Mouse (Mus musculus): ENCODE measurements around the gene Inf2. TPM values are rescaled to one million over a fixed set of nuclear protein-coding genes. Genes with fewer than 3 reads are reported as not detected.

Inf2 gene
- total and polyA plus RNA-seq, 3 experiments: 13.9 to 131 (median 36.6) TPM

GRCm38 (mm10) chr12:112618981-112619685, 30.5 kb downstream of the Inf2 start:
- Histone ChIP-seq H3K79me2 (replicated peaks; ENCODE audit: control insufficient read depth, extremely low read depth, insufficient read depth, poor library complexity, severe bottlenecking) (no peaks in the 10 kb centered on the region), H3K4me3 (replicated peaks in 1 of 3; ENCODE audit: low read depth in 2 of 3, low read length in 2 of 3, poor library complexity in 1 of 3) (peak overlapping the region; percentile 39 to 64 (median 61)), H3K27me3 (replicated peaks) (no peaks in the 10 kb centered on the region), H3K4me2 (ENCODE audit: insufficient read depth, low read depth, poor library complexity, severe bottlenecking) (peak overlapping the region; percentile 64), H3K36me3 (replicated peaks in 1 of 2; ENCODE audit: control insufficient read depth in 1 of 2, insufficient read depth in 1 of 2, low read length in 1 of 2) (peaks cover 10 to 22% of the 10 kb centered on the region in 2 experiments), H3K9me3 (replicated peaks; ENCODE audit: low read length) (no peaks in the 10 kb centered on the region), H3K9ac (ENCODE audit: insufficient read depth, low read depth) (peak overlapping the region; percentile 50), H3K27ac (ENCODE audit: insufficient read depth, low read depth) (peak overlapping the region; percentile 48), H3K4me1 (ENCODE audit: control insufficient read depth in 1 of 2, insufficient read depth in 2 of 2) (peaks cover 40 to 94% of the 10 kb centered on the region in 2 experiments)
- in situ Hi-C loops (cut with MboI; ENCODE audit: low pct_ligation_motif_present, low pct_unique_long_range_greater_than_20kb, low sequenced_read_pairs): no loop called here
- no peak for DNase-seq (ENCODE audit: extremely low read depth)
- TF ChIP-seq IRF4 (IDR thresholded peaks at IDR 0.05; ENCODE audit: low read depth, low read length): no peak
- no peak for TF ChIP-seq SMC3 (IDR thresholded peaks at IDR 0.05; ENCODE audit: low read depth, low read length)
- no peak for TF ChIP-seq JUN (IDR thresholded peaks at IDR 0.05; ENCODE audit: insufficient read depth, low read depth, low read length)
- TF ChIP-seq MAX (IDR thresholded peaks at IDR 0.05; ENCODE audit: low read length): no peak
- no peak for TF ChIP-seq USF2 (conservative IDR thresholded peaks at IDR 0.05; ENCODE audit: low read depth, low read length)
- 0 out of 2 replicates have a peak, but pooled peaks have one; percentile 17 for TF ChIP-seq ELF1 (IDR thresholded peaks at IDR 0.05; ENCODE audit: low read depth, low read length)
- TF ChIP-seq JUND (conservative IDR thresholded peaks at IDR 0.05; ENCODE audit: low read depth, low read length): no peak
- TF ChIP-seq POLR2A (IDR thresholded peaks at IDR 0.05; ENCODE audit: low read depth, low read length): 0 out of 2 replicates have a peak, but pooled peaks have one; percentile 18
- no peak for TF ChIP-seq CHD1 (IDR thresholded peaks at IDR 0.05; ENCODE audit: low read depth, low read length)
- peak; percentile 17; the same call in 1 of the 2 replicates for TF ChIP-seq EP300 (IDR thresholded peaks at IDR 0.05; ENCODE audit: low read length)
- TF ChIP-seq ZNF384 (IDR thresholded peaks at IDR 0.05; ENCODE audit: low read depth, low read length): no peak
- dilution Hi-C loops (cut with MboI; ENCODE audit: extremely low pct_ligation_motif_present, extremely low pct_unique_long_range_greater_than_20kb, low sequenced_read_pairs): no loop called here

- H3K9me3 ChIP-seq (replicated peaks; ENCODE audit: low read length): no peaks in the 10 kb centered on the region
- TF ChIP-seq NELFE (IDR thresholded peaks at IDR 0.05; ENCODE audit: low read depth, low read length): peak; percentile 85
- peak; percentile 42 for TF ChIP-seq HCFC1 (IDR thresholded peaks at IDR 0.05; ENCODE audit: low read depth, low read length)
- TF ChIP-seq BHLHE40 (IDR thresholded peaks at IDR 0.05; ENCODE audit: low read depth, low read length): peak; percentile 17; the same call in 1 of the 2 replicates
- peak; percentile 87 for TF ChIP-seq MXI1 (IDR thresholded peaks at IDR 0.05; ENCODE audit: low read depth, low read length)
- no peak for TF ChIP-seq E2F4 (IDR thresholded peaks at IDR 0.05; ENCODE audit: insufficient replicate concordance, low read depth, low read length)
- TF ChIP-seq PAX5 (IDR thresholded peaks at IDR 0.05; ENCODE audit: low read length): no peak
- TF ChIP-seq TCF12 (IDR thresholded peaks at IDR 0.05; ENCODE audit: low read depth, low read length): peak; percentile 65
- TF ChIP-seq IRF4 (IDR thresholded peaks at IDR 0.05; ENCODE audit: low read depth, low read length): peak; percentile 13; the same call in 1 of the 2 replicates
- TF ChIP-seq ZMIZ1 (IDR thresholded peaks at IDR 0.05; ENCODE audit: low read depth, low read length): peak; percentile 92
- peak; percentile 80 for TF ChIP-seq NRF1 (IDR thresholded peaks at IDR 0.05; ENCODE audit: low read depth, low read length)
- TF ChIP-seq POLR2A (IDR thresholded peaks at IDR 0.05; ENCODE audit: low read depth, low read length): peak; percentile 85
- peak; percentile 71 for TF ChIP-seq SIN3A (IDR thresholded peaks at IDR 0.05; ENCODE audit: low read length)
- 0 out of 2 replicates have a peak, but pooled peaks have one; percentile 4 for TF ChIP-seq ELF1 (IDR thresholded peaks at IDR 0.05; ENCODE audit: low read depth, low read length)
- TF ChIP-seq EP300 (IDR thresholded peaks at IDR 0.05; ENCODE audit: low read length): 0 out of 2 replicates have a peak, but pooled peaks have one; percentile 2
- no peak for TF ChIP-seq KAT2A (IDR thresholded peaks at IDR 0.05; ENCODE audit: insufficient replicate concordance, low read length)
- no peak for TF ChIP-seq UBTF (IDR thresholded peaks at IDR 0.05; ENCODE audit: low read depth, low read length)
- H3K4me3 ChIP-seq (replicated peaks in 1 of 3; ENCODE audit: low read depth in 2 of 3, low read length in 2 of 3, poor library complexity in 1 of 3): peak within 1 kb of the TSS; percentile 58 to 64 (median 61)
- H3K27me3 ChIP-seq (replicated peaks): no peaks in the 10 kb centered on the region
- peak; percentile 71 for DNase-seq (ENCODE audit: extremely low read depth)
- peak within 1 kb of the TSS; percentile 50 for H3K9ac ChIP-seq (ENCODE audit: insufficient read depth, low read depth)
- H3K36me3 ChIP-seq (replicated peaks in 1 of 2; ENCODE audit: control insufficient read depth in 1 of 2, insufficient read depth in 1 of 2, low read length in 1 of 2): peaks cover 7 to 15% of the 10 kb centered on the region in 2 experiments
- no peaks in the 10 kb centered on the region for H3K79me2 ChIP-seq (replicated peaks; ENCODE audit: control insufficient read depth, extremely low read depth, insufficient read depth, poor library complexity, severe bottlenecking)
- in situ Hi-C loops (cut with MboI; ENCODE audit: low pct_ligation_motif_present, low pct_unique_long_range_greater_than_20kb, low sequenced_read_pairs) (no loop called here), dilution Hi-C loops (cut with MboI; ENCODE audit: extremely low pct_ligation_motif_present, extremely low pct_unique_long_range_greater_than_20kb, low sequenced_read_pairs) (no loop called here)
- H3K27ac ChIP-seq (ENCODE audit: insufficient read depth, low read depth): peak within 1 kb of the TSS; percentile 48
- peak within 1 kb of the TSS; percentile 64 for H3K4me2 ChIP-seq (ENCODE audit: insufficient read depth, low read depth, poor library complexity, severe bottlenecking)
- peaks cover 40 to 94% of the 10 kb centered on the region in 2 experiments for H3K4me1 ChIP-seq (ENCODE audit: control insufficient read depth in 1 of 2, insufficient read depth in 2 of 2)
These were observed 31.2 kb downstream of the Inf2 start, which contains the start of gene Adssl1 for GRCm38 (mm10) chr12:112619686-112620353. Adssl1 (plus strand) TSS chr12:112620045.

Measured in CH12.LX (cell line).